Mouse (Mus musculus) spleen, adult 2 months (tissue): ENCODE results near the gene Tomm40.

Experiments
- CTCF ChIP-seq: fragments of 200-500 bp; IDR thresholded peaks from 2 replicates; pipeline ENCODE4 v1.5.1; 2011; ENCODE audit warnings: mild to moderate bottlenecking, inconsistent platforms; ENCODE audit not compliant: insufficient read depth, insufficient read length, insufficient replicate concordance; ENCODE audit errors: extremely low read depth
- POLR2A ChIP-seq: fragments of 200-500 bp; IDR thresholded peaks from 2 replicates; pipeline ENCODE4 v1.6.1; 2011; ENCODE audit warnings: low read depth, low read length, inconsistent platforms

DNA sequence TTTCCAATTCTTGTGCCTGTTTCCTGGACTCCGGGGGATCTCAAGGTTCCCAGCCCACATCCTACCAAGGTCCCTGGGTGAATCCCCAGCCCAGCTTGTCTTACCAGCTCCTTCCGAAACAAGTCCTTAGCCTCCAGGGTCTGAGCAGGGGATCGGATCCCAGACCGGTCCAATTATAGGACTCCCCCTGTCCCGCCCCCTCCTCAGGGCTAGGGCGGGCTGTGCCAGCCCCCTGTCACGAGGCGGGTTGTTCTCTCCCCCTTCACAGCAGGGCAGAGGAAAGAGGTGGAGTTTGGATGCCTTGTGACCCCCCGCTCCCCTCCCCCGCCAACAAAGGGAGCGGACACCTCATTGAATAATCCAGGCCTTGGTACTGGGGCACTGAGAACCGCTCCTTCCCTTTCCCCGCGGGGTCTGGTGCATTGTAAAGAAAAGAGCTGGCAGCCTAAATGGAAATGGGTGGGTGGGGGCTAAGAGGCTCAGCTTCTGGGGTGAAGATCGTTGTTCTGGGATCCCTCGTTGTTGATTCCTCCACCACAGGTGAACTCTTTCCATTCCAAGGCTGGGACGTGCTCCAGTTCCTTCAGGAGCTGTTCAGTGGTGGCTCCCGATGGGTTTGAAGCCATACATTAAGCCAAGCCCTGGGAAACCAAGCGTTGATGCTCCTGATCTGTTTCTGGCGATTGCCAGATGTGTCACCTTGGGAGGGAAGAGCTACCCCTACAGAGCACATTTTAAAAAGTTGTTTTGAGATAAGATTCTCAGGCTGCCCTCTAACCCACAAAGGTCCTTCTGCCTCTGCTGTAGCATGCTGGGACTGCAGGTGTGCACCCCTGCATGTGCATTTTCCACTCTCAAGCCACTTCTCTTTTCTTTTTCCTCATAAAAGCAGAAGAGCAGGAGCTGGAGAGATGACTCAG is 16.1 kb downstream of the Tomm40 start, which contains the start of gene Apoe:
- TF ChIP-seq POLR2A (no peak), CTCF (no peak)
